Mouse (Mus musculus) layer of hippocampus, adult 2 months (tissue): ENCODE data around the gene Pcca. TPM values are rescaled to one million over a fixed set of nuclear protein-coding genes. Genes with fewer than 3 reads are reported as not detected.

Experiments used
- DNase-seq, 2 experiments: peaks; one replicate each; pipeline ENCODE4 v3.0.0; 2022; ENCODE audit warnings: low spot score in 2 of 2
- H3K27ac ChIP-seq: fragments of 200-600 bp; 2 replicates; pipeline ENCODE4 v1.8.1; 2022
- H3K4me3 ChIP-seq: fragments of 200-600 bp; 2 replicates; pipeline ENCODE4 v1.8.1; 2022; ENCODE audit warnings: mild to moderate bottlenecking
- CTCF ChIP-seq: fragments of 200-600 bp; conservative IDR thresholded peaks from 2 replicates; pipeline ENCODE4 v1.8.1; 2022; ENCODE audit warnings: antibody characterized with exemption, mild to moderate bottlenecking, moderate library complexity
- total RNA-seq, 2 experiments: library from RNA; stranded (reverse); gene quantifications; 2 replicates each; pipeline ENCODE4 v1.2.3; 2021

Pcca gene
- total RNA-seq, 2 experiments from 2014 or later: 41.2 to 44.3 TPM

- Histone ChIP-seq H3K27ac (no peak overlapping the region), H3K4me3 (no peak overlapping the region)
- no peak for DNase-seq
- TF ChIP-seq CTCF: no peak
These were observed 202.7 kb downstream of the Pcca start for GRCm38 (mm10) chr14:122736806-122737205.

GRCm38 (mm10) chr14:122747860-122748842, 214.0 kb downstream of the Pcca start:
- Histone ChIP-seq H3K4me3 (no peak overlapping the region), H3K27ac (no peak overlapping the region)
- no peak for TF ChIP-seq CTCF
- DNase-seq: no peak

GRCm38 (mm10) chr14:122751552-122751951, 217.4 kb downstream of the Pcca start:
- no peak overlapping the region for H3K27ac ChIP-seq
- H3K4me3 ChIP-seq: no peak overlapping the region
- no peak for DNase-seq
- peak; percentile 56 for TF ChIP-seq CTCF

GRCm38 (mm10) chr14:122753278-122753677, 219.2 kb downstream of the Pcca start:
- no peak for DNase-seq
- no peak overlapping the region for H3K27ac ChIP-seq
- no peak overlapping the region for H3K4me3 ChIP-seq
- no peak for TF ChIP-seq CTCF

GRCm38 (mm10) chr14:122754311-122754710, 220.2 kb downstream of the Pcca start:
- no peak for TF ChIP-seq CTCF
- peak overlapping the region; percentile 12; the same call in 1 of the 2 replicates for H3K27ac ChIP-seq
- H3K4me3 ChIP-seq: no peak overlapping the region
- peak in 1 of 2 experiments; percentile 16 for DNase-seq

GRCm38 (mm10) chr14:122755559-122755958, 221.4 kb downstream of the Pcca start:
- H3K4me3 ChIP-seq: no peak overlapping the region
- H3K27ac ChIP-seq: no peak overlapping the region; the same call in 1 of the 2 replicates
- TF ChIP-seq CTCF: no peak
- no peak for DNase-seq

- Histone ChIP-seq H3K27ac (no peak overlapping the region), H3K4me3 (no peak overlapping the region)
- TF ChIP-seq CTCF: no peak
- DNase-seq: no peak
These were observed 222.5 kb downstream of the Pcca start for GRCm38 (mm10) chr14:122756671-122757070.

GRCm38 (mm10) chr14:122759890-122760289, 225.8 kb downstream of the Pcca start:
- Histone ChIP-seq H3K4me3 (no peak overlapping the region), H3K27ac (no peak overlapping the region)
- no peak for DNase-seq
- TF ChIP-seq CTCF: no peak

- Histone ChIP-seq H3K27ac (no peak overlapping the region), H3K4me3 (no peak overlapping the region)
- TF ChIP-seq CTCF: no peak
- no peak for DNase-seq
These were observed 226.7 kb downstream of the Pcca start for GRCm38 (mm10) chr14:122760803-122761202.

GRCm38 (mm10) chr14:122762603-122763002, 228.5 kb downstream of the Pcca start:
- no peak for TF ChIP-seq CTCF
- Histone ChIP-seq H3K27ac (no peak overlapping the region), H3K4me3 (no peak overlapping the region)
- DNase-seq: no peak

GRCm38 (mm10) chr14:122765951-122766350, 231.8 kb downstream of the Pcca start:
- no peak for DNase-seq
- Histone ChIP-seq H3K4me3 (no peak overlapping the region), H3K27ac (no peak overlapping the region)
- TF ChIP-seq CTCF: no peak

- no peak overlapping the region for H3K27ac ChIP-seq
- no peak for TF ChIP-seq CTCF
- DNase-seq: no peak
- no peak overlapping the region for H3K4me3 ChIP-seq
These were observed 232.3 kb downstream of the Pcca start for GRCm38 (mm10) chr14:122766448-122766847.

GRCm38 (mm10) chr14:122784701-122785100, 250.6 kb downstream of the Pcca start:
- Histone ChIP-seq H3K4me3 (no peak overlapping the region), H3K27ac (no peak overlapping the region; the same call in 1 of the 2 replicates)
- peak in 1 of 2 experiments; percentile 23 for DNase-seq
- no peak for TF ChIP-seq CTCF

GRCm38 (mm10) chr14:122788199-122788598, 254.1 kb downstream of the Pcca start:
- no peak for TF ChIP-seq CTCF
- H3K27ac ChIP-seq: no peak overlapping the region
- DNase-seq: no peak
- H3K4me3 ChIP-seq: no peak overlapping the region
